Mouse (Mus musculus) limb, embryonic 14.5 days (tissue): Measurements from ENCODE around the gene Twnk. TPM values are rescaled to one million over a fixed set of nuclear protein-coding genes. Genes with fewer than 3 reads are reported as not detected.

ENCODE experiments used
- ATAC-seq: fragments of 200-750 bp; cut with Nextera tagmentation; 2 replicates; pipeline ENCODE4 v1.8.0; 2017; ENCODE audit warnings: low read depth, moderate number of reproducible peaks, moderate TSS enrichment; ENCODE audit not compliant: low FRiP score
- DNase-seq: peaks from one replicate; pipeline ENCODE4 v3.0.0-alpha.2; 2015; ENCODE audit warnings: low spot score
- H3K27ac ChIP-seq: fragments of 300-500 bp; sonication (generic); replicated peaks from 2 replicates; pipeline ENCODE4 v1.5.1; 2014; ENCODE audit warnings: low read depth, mild to moderate bottlenecking, low read length, moderate library complexity, mixed read lengths
- H3K27me3 ChIP-seq: fragments of 300-500 bp; sonication (generic); 2 replicates; pipeline ENCODE4 v1.6.1; 2014; ENCODE audit warnings: low read length, mixed read lengths; ENCODE audit not compliant: control insufficient read depth, insufficient read depth
- H3K36me3 ChIP-seq: fragments of 300-500 bp; sonication (generic); 2 replicates; pipeline ENCODE4 v1.6.1; 2014; ENCODE audit warnings: mild to moderate bottlenecking, low read length, moderate library complexity, mixed read lengths; ENCODE audit not compliant: control insufficient read depth, insufficient read depth
- H3K4me1 ChIP-seq: fragments of 300-500 bp; sonication (generic); 2 replicates; pipeline ENCODE4 v1.6.1; 2014; ENCODE audit warnings: antibody characterized with exemption, low read length, mixed read lengths; ENCODE audit not compliant: control insufficient read depth, insufficient read depth
- H3K4me2 ChIP-seq: fragments of 300-500 bp; sonication (generic); replicated peaks from 2 replicates; pipeline ENCODE4 v1.6.1; 2014; ENCODE audit warnings: low read depth, mild to moderate bottlenecking, low read length, moderate library complexity; ENCODE audit not compliant: severe bottlenecking
- H3K4me3 ChIP-seq: fragments of 300-500 bp; sonication (generic); replicated peaks from 2 replicates; pipeline ENCODE4 v1.5.1; 2014; ENCODE audit warnings: low read length
- H3K9ac ChIP-seq: fragments of 300-500 bp; sonication (generic); 2 replicates; pipeline ENCODE4 v1.6.1; 2014; ENCODE audit warnings: mild to moderate bottlenecking, low read depth, low read length, moderate library complexity; ENCODE audit not compliant: severe bottlenecking
- H3K9me3 ChIP-seq: fragments of 300-500 bp; sonication (generic); 2 replicates; pipeline ENCODE4 v1.6.1; 2016; ENCODE audit warnings: low read length; ENCODE audit not compliant: control insufficient read depth
- POLR2A ChIP-seq: fragments of 200-500 bp; IDR thresholded peaks from 2 replicates; pipeline ENCODE4 v1.8.0; 2012; ENCODE audit warnings: inconsistent platforms, mild to moderate bottlenecking, moderate library complexity, borderline replicate concordance; ENCODE audit not compliant: insufficient read depth, insufficient read length; ENCODE audit errors: extremely low read depth
- WGBS: fragments of 180-500 bp; shearing (Covaris S2); extraction: QIAGEN DNeasy Blood & Tissue Kit; methylation state at CpG from one replicate; pipeline ENCODE4 v1.1.7; 2014; 5-methylcytosine and 5-hydroxymethylcytosine counted together
- polyA plus RNA-seq, 2 experiments: library from polyadenylated mRNA; depleted of rRNA in 1 of 2; stranded (reverse) in 1 of 2; unstranded in 1 of 2; fragments of >200 nt; fragmentation: Nextera tagmentation in 1 of 2; extraction: Ambion mirVana in 1 of 2; gene quantifications; 2 replicates each; pipeline versions ENCODE4 v1.2.1 to v1.2.3; 2012 to 2014

Gene Twnk
- polyA plus RNA-seq, 2 experiments: 13.3 to 15.9 TPM

DNA sequence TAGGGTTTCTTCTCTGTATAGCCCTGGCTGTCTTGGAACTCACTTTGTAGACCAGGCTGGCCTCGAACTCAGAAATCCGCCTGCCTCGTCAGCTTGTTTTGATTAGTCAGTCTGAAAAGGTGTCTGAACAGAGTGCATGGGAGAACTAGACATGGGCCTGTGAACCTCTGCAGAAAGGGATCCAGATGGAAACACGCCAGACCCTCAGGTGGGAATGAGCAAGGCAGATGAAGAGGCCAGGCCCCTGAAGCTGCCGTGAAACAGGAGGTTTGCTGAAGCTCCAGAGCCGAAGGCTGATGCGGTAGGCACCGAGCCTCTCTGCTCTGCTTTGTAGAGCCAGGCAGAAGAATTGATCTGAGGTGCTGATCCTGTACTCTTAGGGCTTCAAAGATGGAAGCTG is 6.8 kb downstream of the Twnk start:
- Histone ChIP-seq H3K4me2 (no peak overlapping the region), H3K4me1 (peaks cover 29% of the 10 kb centered on the region), H3K27ac (no peak overlapping the region), H3K9ac (no peak overlapping the region), H3K9me3 (no peaks in the 10 kb centered on the region), H3K27me3 (no peaks in the 10 kb centered on the region), H3K4me3 (no peak overlapping the region), H3K36me3 (peaks cover 26% of the 10 kb centered on the region)
- DNase-seq (no peak), ATAC-seq (no peak)
- WGBS: 59% methylated on average over 8 of the region's 8 CpGs
- no peak for TF ChIP-seq POLR2A

GRCm38 (mm10) chr19:45012636-45013035 is 7.2 kb downstream of the Twnk start:
- H3K4me2 ChIP-seq: no peak overlapping the region
- 30% methylated on average over 6 of the region's 6 CpGs for WGBS
- H3K9me3 ChIP-seq: no peaks in the 10 kb centered on the region

DNA sequence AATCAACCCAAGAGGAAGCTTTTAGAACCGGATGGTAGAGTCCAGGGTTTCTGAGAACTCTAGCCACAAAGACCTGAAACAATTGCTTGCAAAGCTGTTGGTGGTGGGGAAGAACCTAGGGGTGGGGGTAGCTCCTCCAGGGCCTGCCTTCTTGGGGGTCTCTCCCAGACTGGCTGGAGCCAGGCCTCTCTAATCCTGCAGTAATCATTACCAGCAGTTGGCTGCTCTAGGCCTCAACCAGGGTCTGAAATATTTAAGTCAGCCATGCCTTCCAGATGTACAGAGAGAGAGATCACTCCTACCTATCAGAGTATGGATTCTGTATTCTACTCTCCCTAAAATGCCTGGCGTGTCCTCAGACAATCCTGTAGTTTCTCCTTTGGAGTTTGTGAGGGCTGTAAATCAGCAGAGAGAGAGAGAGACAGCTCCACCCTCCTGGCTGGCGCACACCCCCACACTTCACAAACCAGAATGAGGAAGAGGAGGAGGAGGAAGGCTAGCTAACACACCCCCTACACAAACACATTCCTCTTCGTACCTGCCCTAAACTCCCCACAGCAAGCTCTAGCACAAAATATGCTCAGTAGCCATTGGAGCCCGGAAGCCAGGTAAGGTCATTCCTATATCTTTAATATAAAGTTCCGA is 8.2 kb downstream of the Twnk start:
- ATAC-seq (no peak), DNase-seq (peak; percentile 39)
- no peaks in the 10 kb centered on the region for H3K9me3 ChIP-seq
- TF ChIP-seq POLR2A: no peak
- no peak overlapping the region for H3K4me3 ChIP-seq
- 30% methylated on average over 6 of the region's 6 CpGs for WGBS
- H3K27ac ChIP-seq: peak overlapping the region; percentile 99
- H3K9ac ChIP-seq: no peak overlapping the region
- peak overlapping the region; percentile 96 for H3K4me2 ChIP-seq
- H3K4me1 ChIP-seq: peaks cover 28% of the 10 kb centered on the region
- H3K27me3 ChIP-seq: no peaks in the 10 kb centered on the region
- H3K36me3 ChIP-seq: peaks cover 26% of the 10 kb centered on the region

More at GRCm38 (mm10) chr19:45012636-45013035, 7.2 kb downstream of the Twnk start:
- Histone ChIP-seq H3K9ac (no peak overlapping the region), H3K4me1 (peaks cover 26% of the 10 kb centered on the region), H3K36me3 (peaks cover 26% of the 10 kb centered on the region), H3K27ac (peak overlapping the region; percentile 52; the same call in 1 of the 2 replicates), H3K4me3 (no peak overlapping the region), H3K27me3 (no peaks in the 10 kb centered on the region)
- TF ChIP-seq POLR2A: no peak
- ATAC-seq: no peak
- peak; percentile 60 for DNase-seq

GRCm38 (mm10) chr19:45014335-45014971 is 9.0 kb downstream of the Twnk start, which contains the start of gene Lzts2:
Lzts2 (plus strand) TSS chr19:45014414.
- no peaks in the 10 kb centered on the region for H3K9me3 ChIP-seq
- H3K4me2 ChIP-seq: peak within 1 kb of the TSS; percentile 96
- H3K36me3 ChIP-seq: peaks cover 26% of the 10 kb centered on the region
- DNase-seq: peak; percentile 40
- TF ChIP-seq POLR2A: no peak
- peak within 1 kb of the TSS; percentile 73 for H3K4me3 ChIP-seq
- no peaks in the 10 kb centered on the region for H3K27me3 ChIP-seq
- WGBS: 3% methylated on average over 10 of the region's 10 CpGs
- H3K4me1 ChIP-seq: peaks cover 35% of the 10 kb centered on the region
- peak within 1 kb of the TSS; percentile 99 for H3K27ac ChIP-seq
- peak within 1 kb of the TSS; percentile 58 for H3K9ac ChIP-seq
- no peak for ATAC-seq

DNA sequence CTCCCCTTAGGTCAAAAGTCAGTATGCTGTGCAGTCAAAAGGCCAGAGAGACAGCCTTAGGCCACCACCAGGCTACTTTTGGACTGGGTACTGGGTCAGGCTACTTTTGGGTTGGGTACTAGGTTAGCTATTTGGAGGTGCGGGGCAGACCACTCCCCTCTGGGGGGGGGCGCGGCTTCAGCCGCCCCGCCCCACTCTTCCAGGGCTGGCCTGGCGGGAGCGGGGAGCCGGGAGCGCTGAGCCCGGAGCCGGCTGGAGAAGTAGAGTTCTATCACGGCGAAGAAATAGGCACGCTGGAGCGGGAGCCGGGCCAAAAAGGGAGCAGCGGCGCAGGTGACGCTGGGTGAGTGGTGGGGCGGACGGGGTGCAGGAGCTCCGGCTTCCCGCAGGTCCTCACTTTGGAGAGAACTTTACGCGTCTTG is 9.5 kb downstream of the Twnk start:
- Histone ChIP-seq H3K4me3 (peak overlapping the region; percentile 73), H3K27me3 (no peaks in the 10 kb centered on the region), H3K27ac (peak overlapping the region; percentile 99), H3K36me3 (peaks cover 21% of the 10 kb centered on the region), H3K9ac (peak overlapping the region; percentile 58), H3K9me3 (no peaks in the 10 kb centered on the region), H3K4me1 (peaks cover 37% of the 10 kb centered on the region), H3K4me2 (peak overlapping the region; percentile 96)
- ATAC-seq: peak; percentile 8; the same call in 1 of the 2 replicates
- WGBS: under 1% methylated on average over 25 of the region's 25 CpGs
- TF ChIP-seq POLR2A: no peak
- DNase-seq: no peak
